Mouse (Mus musculus) midbrain, embryonic 14.5 days (tissue): ENCODE measurements around the gene Ppip5k2. TPM values are rescaled to one million over a fixed set of nuclear protein-coding genes. Genes with fewer than 3 reads are reported as not detected.
A peak's percentile ranks its signal among the peaks of the same experiment; 100 is the strongest.

ENCODE experiments used
- ATAC-seq: fragments of 200-750 bp; cut with Nextera tagmentation; 2 replicates; pipeline ENCODE4 v1.8.0; 2017; ENCODE audit warnings: moderate number of reproducible peaks, moderate library complexity; ENCODE audit not compliant: low FRiP score, low TSS enrichment
- DNase-seq: peaks from one replicate; pipeline ENCODE4 v3.0.0-alpha.2; 2015
- H3K27ac ChIP-seq: fragments of 300-500 bp; sonication (generic); replicated peaks from 2 replicates; pipeline ENCODE4 v1.5.1; 2014; ENCODE audit warnings: mild to moderate bottlenecking, low read depth, low read length, moderate library complexity
- H3K27me3 ChIP-seq: fragments of 300-500 bp; sonication (generic); 2 replicates; pipeline ENCODE4 v1.6.1; 2014; ENCODE audit warnings: low read length, control low read depth, mixed read lengths; ENCODE audit not compliant: control insufficient read depth, insufficient read depth
- H3K36me3 ChIP-seq: fragments of 300-500 bp; sonication (generic); 2 replicates; pipeline ENCODE4 v1.6.1; 2014; ENCODE audit warnings: low read length, control low read depth; ENCODE audit not compliant: control insufficient read depth, insufficient read depth
- H3K4me1 ChIP-seq: fragments of 300-500 bp; sonication (generic); 2 replicates; pipeline ENCODE4 v1.6.1; 2014; ENCODE audit warnings: mild to moderate bottlenecking, antibody characterized with exemption, low read length, control low read depth; ENCODE audit not compliant: control insufficient read depth, insufficient read depth
- H3K4me2 ChIP-seq: fragments of 300-500 bp; sonication (generic); 2 replicates; pipeline ENCODE4 v1.6.1; 2014; ENCODE audit warnings: mild to moderate bottlenecking, low read length, moderate library complexity
- H3K4me3 ChIP-seq: fragments of 300-500 bp; sonication (generic); replicated peaks from 2 replicates; pipeline ENCODE4 v1.5.1; 2014; ENCODE audit warnings: low read depth, low read length
- H3K9ac ChIP-seq: fragments of 300-500 bp; sonication (generic); replicated peaks from 2 replicates; pipeline ENCODE4 v1.6.1; 2014; ENCODE audit warnings: mild to moderate bottlenecking, low read length, moderate library complexity
- H3K9me3 ChIP-seq: fragments of 300-500 bp; sonication (generic); 2 replicates; pipeline ENCODE4 v1.6.1; 2016; ENCODE audit warnings: low read length, control low read depth, mixed read lengths; ENCODE audit not compliant: control insufficient read depth
- WGBS: fragments of 180-500 bp; shearing (Covaris S2); extraction: QIAGEN DNeasy Blood & Tissue Kit; methylation state at CpG from one replicate; pipeline ENCODE4 v1.1.7; 2014; 5-methylcytosine and 5-hydroxymethylcytosine counted together
- polyA plus RNA-seq: library from polyadenylated mRNA; unstranded; fragments of >200 nt; fragmentation: Nextera tagmentation; extraction: Ambion mirVana; gene quantifications from 2 replicates; pipeline ENCODE4 v1.2.1, GENCODE M21; 2014

Ppip5k2 gene
- polyA plus RNA-seq, 1 experiment from 2014 or later: 83.0 TPM

DNA sequence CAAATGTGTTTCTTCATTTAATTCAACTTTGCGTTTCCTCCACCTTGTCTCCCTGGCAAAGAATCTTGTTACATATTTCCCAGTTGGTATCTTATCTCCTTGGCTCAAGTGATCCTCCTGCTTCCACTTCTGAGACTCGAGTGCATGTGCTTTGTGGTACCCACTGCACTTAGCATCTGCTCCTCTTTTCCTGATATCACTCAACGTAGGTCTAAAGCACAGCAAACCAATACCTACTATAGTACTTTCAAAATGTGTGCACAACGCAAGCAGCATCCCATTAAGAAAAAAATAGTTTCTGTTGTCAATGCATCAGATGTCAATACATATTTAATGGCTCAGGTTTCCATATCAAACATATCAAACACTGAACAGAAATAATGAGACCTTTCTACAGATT lies 24.5 kb downstream of the Ppip5k2 start:
- Histone ChIP-seq H3K27me3 (no peaks in the 10 kb centered on the region), H3K4me3 (no peak overlapping the region), H3K4me2 (no peak overlapping the region), H3K36me3 (peaks cover 76% of the 10 kb centered on the region), H3K9ac (no peak overlapping the region), H3K4me1 (no peaks in the 10 kb centered on the region), H3K27ac (no peak overlapping the region), H3K9me3 (no peaks in the 10 kb centered on the region)
- DNase-seq: no peak
- 94% methylated on average over 4 of the region's 4 CpGs for WGBS
- ATAC-seq: no peak

DNA sequence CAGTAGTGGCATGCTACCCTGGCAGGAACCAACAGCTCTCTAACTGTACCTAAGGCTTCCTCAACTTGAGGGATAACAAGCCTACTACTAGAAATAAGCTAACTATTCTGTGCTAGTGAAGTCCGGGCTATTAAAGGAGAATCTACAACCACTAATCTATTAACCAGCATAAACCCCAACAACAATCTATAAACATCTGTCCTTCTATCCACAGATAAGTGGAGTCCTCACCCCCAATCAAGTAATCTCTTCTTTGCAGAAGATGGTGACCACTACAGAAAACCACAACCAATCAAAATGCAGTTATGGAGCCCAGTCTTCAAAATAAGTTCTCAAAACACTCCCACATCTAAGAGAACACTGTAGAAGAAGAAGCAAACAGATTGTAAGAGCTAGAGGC lies 27.1 kb downstream of the Ppip5k2 start:
- no peak overlapping the region for H3K27ac ChIP-seq
- H3K4me3 ChIP-seq: no peak overlapping the region
- peaks cover 81% of the 10 kb centered on the region for H3K36me3 ChIP-seq
- H3K9me3 ChIP-seq: no peaks in the 10 kb centered on the region
- 94% methylated on average over 1 of the region's 1 CpGs for WGBS
- DNase-seq (no peak), ATAC-seq (no peak)
- no peak overlapping the region for H3K9ac ChIP-seq
- H3K4me1 ChIP-seq: no peaks in the 10 kb centered on the region
- no peaks in the 10 kb centered on the region for H3K27me3 ChIP-seq
- H3K4me2 ChIP-seq: no peak overlapping the region

DNA sequence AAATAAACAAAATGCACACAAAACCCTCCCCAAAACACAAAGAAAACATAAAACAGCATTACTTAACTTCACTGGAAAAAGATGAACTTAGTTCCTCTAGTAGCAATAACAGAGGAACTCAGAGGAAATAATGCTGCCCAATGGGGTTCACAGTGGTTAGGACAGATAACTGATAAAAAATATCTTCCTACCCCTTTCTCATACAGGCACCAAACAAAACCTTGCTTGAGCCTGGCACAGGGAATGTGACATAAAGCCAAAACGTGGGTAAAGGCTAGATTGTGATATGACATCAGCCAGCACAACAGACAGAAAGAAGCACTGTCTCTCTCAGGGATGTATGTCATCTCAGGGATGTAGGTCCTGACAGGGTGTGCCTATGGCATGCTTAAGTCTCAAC lies 40.9 kb downstream of the Ppip5k2 start:
- no peaks in the 10 kb centered on the region for H3K9me3 ChIP-seq
- H3K4me2 ChIP-seq: no peak overlapping the region
- 78% methylated on average over 1 of the region's 1 CpGs for WGBS
- no peaks in the 10 kb centered on the region for H3K4me1 ChIP-seq
- H3K36me3 ChIP-seq: peaks cover 47% of the 10 kb centered on the region
- no peak overlapping the region for H3K27ac ChIP-seq
- H3K4me3 ChIP-seq: no peak overlapping the region
- DNase-seq (no peak), ATAC-seq (no peak)
- H3K9ac ChIP-seq: no peak overlapping the region
- H3K27me3 ChIP-seq: no peaks in the 10 kb centered on the region

DNA sequence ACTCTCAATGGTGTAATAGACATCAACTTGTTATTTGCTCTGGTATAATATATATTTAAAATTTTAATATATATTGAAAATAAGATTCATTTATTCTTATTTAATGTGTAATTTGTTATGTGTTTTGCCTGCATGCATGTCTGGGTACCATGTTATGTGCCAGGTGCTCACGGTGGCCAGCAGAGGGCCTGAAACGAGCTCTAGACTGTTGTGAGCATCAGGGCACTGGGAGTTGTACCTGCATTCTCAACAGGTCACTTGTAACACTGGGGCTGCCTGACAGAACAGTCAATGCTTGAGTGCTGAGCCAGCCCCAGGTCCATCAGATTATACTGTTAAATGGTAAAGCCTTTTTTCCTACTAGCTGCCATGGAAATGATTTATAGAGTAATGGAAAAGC lies 43.5 kb downstream of the Ppip5k2 start:
- Histone ChIP-seq H3K4me2 (no peak overlapping the region), H3K9ac (no peak overlapping the region), H3K27me3 (no peaks in the 10 kb centered on the region), H3K9me3 (no peaks in the 10 kb centered on the region), H3K27ac (no peak overlapping the region), H3K4me1 (no peaks in the 10 kb centered on the region), H3K4me3 (no peak overlapping the region), H3K36me3 (peaks cover 43% of the 10 kb centered on the region)
- 77% methylated on average over 2 of the region's 2 CpGs for WGBS
- DNase-seq: peak; percentile 35
- no peak for ATAC-seq

DNA sequence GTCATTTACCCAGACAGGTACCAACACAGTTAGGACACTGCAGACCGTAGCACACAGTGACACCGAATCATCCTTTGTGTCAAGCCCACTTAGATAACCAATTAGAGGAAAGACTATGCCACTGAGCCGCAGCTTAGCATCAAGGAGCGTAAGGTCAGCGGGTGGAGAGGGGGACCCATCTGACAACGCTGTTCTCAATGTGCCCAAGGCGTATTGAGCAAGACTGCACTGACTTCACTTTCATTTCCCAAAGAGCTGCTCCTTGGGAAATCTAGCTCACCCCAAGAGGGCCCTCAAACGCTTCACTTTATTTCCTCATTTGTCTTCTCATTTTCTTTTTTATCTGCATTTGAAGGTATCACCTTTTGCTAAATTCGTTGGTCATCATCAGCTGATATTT lies 51.8 kb downstream of the Ppip5k2 start:
- Histone ChIP-seq H3K27me3 (no peaks in the 10 kb centered on the region), H3K4me1 (no peaks in the 10 kb centered on the region), H3K4me3 (no peak overlapping the region), H3K36me3 (peaks cover 64% of the 10 kb centered on the region), H3K9ac (no peak overlapping the region), H3K4me2 (no peak overlapping the region), H3K9me3 (no peaks in the 10 kb centered on the region), H3K27ac (no peak overlapping the region)
- no peak for ATAC-seq
- WGBS: 87% methylated on average over 9 of the region's 9 CpGs
- DNase-seq: no peak

DNA sequence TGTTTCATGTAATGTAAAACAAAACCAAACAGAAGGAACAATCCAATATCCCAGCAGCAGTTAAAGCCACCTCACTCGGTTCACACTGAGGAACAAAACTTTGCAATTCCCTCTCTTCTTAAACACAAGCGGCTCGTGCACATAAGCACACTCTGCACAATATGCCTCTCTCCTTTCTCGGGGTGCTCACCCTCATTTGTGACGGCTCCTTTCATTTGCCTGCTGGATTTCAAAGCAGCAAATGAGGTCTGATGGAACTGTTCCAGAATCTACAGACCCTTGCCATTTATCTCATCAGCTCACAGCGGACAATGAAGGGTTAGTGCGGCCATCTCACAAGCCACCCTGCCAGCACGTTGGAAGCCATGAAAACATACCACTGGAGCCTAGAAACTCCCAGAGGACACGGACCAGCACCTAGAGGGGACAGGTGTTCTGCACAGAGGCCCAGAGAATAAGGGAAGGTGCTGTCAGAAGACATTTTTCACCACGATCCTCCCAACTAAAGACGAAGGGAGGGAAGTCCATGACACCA lies 55.8 kb downstream of the Ppip5k2 start:
- no peaks in the 10 kb centered on the region for H3K9me3 ChIP-seq
- H3K4me2 ChIP-seq: no peak overlapping the region
- no peak for ATAC-seq
- no peak overlapping the region for H3K27ac ChIP-seq
- H3K27me3 ChIP-seq: no peaks in the 10 kb centered on the region
- no peak overlapping the region for H3K4me3 ChIP-seq
- no peak for DNase-seq
- peaks cover 71% of the 10 kb centered on the region for H3K36me3 ChIP-seq
- no peaks in the 10 kb centered on the region for H3K4me1 ChIP-seq
- no peak overlapping the region for H3K9ac ChIP-seq
- 82% methylated on average over 11 of the region's 11 CpGs for WGBS

DNA sequence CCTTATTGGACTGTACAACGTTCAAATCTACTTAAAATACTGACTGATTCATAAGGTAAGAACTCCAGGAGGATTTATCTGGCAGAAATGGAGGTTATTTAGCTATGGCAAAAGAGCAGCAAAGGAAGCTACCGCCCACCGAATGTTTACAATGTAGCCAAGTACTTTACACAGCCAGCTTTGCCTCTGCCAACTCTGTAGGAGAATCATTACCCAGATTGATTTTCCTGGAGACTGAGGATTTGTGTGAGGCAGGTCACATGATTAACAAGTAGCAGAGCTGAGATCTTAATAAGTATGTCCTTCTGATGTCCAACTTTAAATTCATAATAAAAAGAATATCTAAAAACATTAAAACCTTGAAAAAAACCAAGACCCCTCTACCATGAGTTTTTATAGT lies 59.7 kb downstream of the Ppip5k2 start:
- Histone ChIP-seq H3K4me3 (no peak overlapping the region), H3K9me3 (no peaks in the 10 kb centered on the region), H3K4me2 (no peak overlapping the region), H3K9ac (no peak overlapping the region), H3K27ac (no peak overlapping the region), H3K4me1 (no peaks in the 10 kb centered on the region), H3K36me3 (peaks cover 62% of the 10 kb centered on the region), H3K27me3 (no peaks in the 10 kb centered on the region)
- 95% methylated on average over 3 of the region's 3 CpGs for WGBS
- DNase-seq (no peak), ATAC-seq (no peak)

DNA sequence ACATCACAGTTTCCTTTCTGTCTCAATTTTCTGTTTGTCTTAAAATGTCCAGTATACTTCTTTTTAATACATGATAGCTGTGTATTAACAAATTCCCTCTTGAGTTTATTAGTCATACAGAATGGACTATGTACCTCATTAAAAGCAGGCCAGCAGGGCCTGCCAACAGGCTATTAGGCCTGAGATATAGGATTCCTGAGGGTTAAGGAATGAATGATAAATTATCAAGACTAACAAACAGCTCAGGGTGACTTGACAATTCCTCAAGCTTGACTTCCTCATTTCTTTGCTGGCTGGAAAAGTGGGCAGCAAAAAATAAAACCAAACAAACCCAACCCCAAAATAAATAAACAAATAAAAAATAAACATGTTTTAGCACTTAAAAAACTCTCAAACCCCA lies 64.8 kb downstream of the Ppip5k2 start:
- H3K4me3 ChIP-seq: no peak overlapping the region
- H3K4me2 ChIP-seq: no peak overlapping the region
- peaks cover 28% of the 10 kb centered on the region for H3K36me3 ChIP-seq
- H3K4me1 ChIP-seq: no peaks in the 10 kb centered on the region
- no peak for ATAC-seq
- no peak for DNase-seq
- H3K27me3 ChIP-seq: no peaks in the 10 kb centered on the region
- no peaks in the 10 kb centered on the region for H3K9me3 ChIP-seq
- H3K9ac ChIP-seq: no peak overlapping the region
- no peak overlapping the region for H3K27ac ChIP-seq

DNA sequence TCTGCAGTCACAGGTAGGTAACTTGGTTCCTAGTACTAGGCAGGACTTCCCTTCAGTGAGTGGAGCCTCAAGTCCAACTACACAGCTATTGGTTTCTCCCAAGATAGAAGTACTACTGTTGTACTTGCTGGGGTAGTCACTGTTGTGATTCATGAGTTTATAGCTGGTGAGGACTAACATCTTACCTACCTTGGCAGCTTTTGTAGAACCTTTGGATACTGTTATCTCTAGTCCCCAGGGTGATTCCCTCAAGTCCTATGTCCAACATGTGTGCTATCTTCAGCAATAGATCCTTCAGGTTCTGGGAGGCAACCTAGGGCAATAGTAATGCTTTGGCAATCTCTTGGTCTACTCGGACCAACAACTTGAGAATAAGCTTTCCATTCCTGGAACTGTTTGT lies 65.6 kb downstream of the Ppip5k2 start:
- Histone ChIP-seq H3K9me3 (no peaks in the 10 kb centered on the region), H3K4me2 (no peak overlapping the region), H3K9ac (no peak overlapping the region), H3K27me3 (no peaks in the 10 kb centered on the region), H3K36me3 (peaks cover 20% of the 10 kb centered on the region), H3K27ac (no peak overlapping the region), H3K4me1 (no peaks in the 10 kb centered on the region), H3K4me3 (no peak overlapping the region)
- 89% methylated on average over 1 of the region's 1 CpGs for WGBS
- no peak for DNase-seq
- ATAC-seq: no peak
